In the genomic region with DNA sequence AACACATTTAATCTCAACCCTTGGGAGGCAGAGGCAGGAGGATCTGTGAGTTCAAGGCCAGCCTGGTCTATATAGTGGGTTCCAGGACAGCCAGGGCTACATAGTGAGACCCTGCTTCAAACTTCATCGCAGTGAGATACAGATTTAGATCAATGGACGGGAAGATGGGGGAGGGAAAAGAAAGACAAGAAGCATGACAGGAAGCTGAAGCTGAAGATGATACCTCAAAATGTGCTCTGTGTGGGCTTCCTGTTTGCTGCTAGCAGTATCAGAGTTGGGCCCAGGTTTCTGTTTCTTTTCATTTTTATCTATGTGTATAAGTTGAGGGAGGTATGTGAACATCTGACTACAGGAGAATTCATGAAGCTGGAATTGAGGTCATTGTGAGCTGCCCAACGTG, we compare ENCODE assay signal across 27 mouse cellular contexts. TPM values are rescaled to one million over a fixed set of nuclear protein-coding genes. Genes with fewer than 3 reads are reported as not detected.
A peak's percentile ranks its signal among the peaks of the same experiment; 100 is the strongest.
DNase-seq lines count a peak whose midpoint lies in the region; ATAC-seq lines count a peak whose summit lies in the region.
"Had no signal": no experiment of that assay in that cellular context is flagged by ENCODE, and none has a peak within 500 bp of the region (broad histone marks: within the 10 kb centered on the region; RNA-seq: fewer than 3 reads in every experiment).

No protein-coding gene starts in this region.

- H3K4me3 ChIP-seq in macrophage (ENCODE audit: inconsistent target): no peak overlapping the region
- H3K4me3 ChIP-seq: embryonic facial prominence, embryonic 13.5 days; forebrain, embryonic 12.5 days; heart, adult 2 months; heart, embryonic 15.5 days; hindbrain, embryonic 10.5 days had no signal

- peak; percentile 30 for DNase-seq in heart, adult 11 months
- DNase-seq in heart, postnatal 25 days (ENCODE audit: low spot score): no peak
- DNase-seq in CD4-positive helper T cell, adult 2 months (ENCODE audit: low read depth, low spot score): peak; percentile 70
- DNase-seq in urinary bladder, postnatal 25 days (ENCODE audit: low spot score): no peak
- DNase-seq in left cerebral cortex, adult 18-20 months (ENCODE audit: low spot score in 2 of 2): no peak
- DNase-seq: adrenal gland, postnatal 10 days; B cell, adult 2 months; cerebellum, adult 11-12 months; cerebellum, adult 9-10 months; cerebellum, postnatal 25 days; gastrocnemius, postnatal 10 days; heart, adult 2 months; heart, postnatal 14 days had no signal

- peaks cover 22% of the 10 kb centered on the region for H3K79me2 ChIP-seq in macrophage (ENCODE audit: inconsistent target)

- H3K27ac ChIP-seq in macrophage: peak overlapping the region; percentile 100
- H3K27ac ChIP-seq: embryonic facial prominence, embryonic 13.5 days; forebrain, embryonic 12.5 days; heart, adult 2 months; heart, embryonic 15.5 days; hindbrain, embryonic 10.5 days; hindbrain, embryonic 14.5 days had no signal

- no peaks in the 10 kb centered on the region for H3K36me3 ChIP-seq in macrophage (ENCODE audit: inconsistent target)
- H3K36me3 ChIP-seq: embryonic facial prominence, embryonic 13.5 days; forebrain, embryonic 12.5 days; heart, embryonic 15.5 days; hindbrain, embryonic 10.5 days had no signal

- WGBS in macrophage (ENCODE audit: missing documents): 48% methylated on average over 2 of the region's 3 CpGs

- intact Hi-C loops in heart, postnatal 25 days (cut with DNase I): no loop called here

- ATAC-seq in activated CD4-positive, CD25-positive, alpha-beta regulatory T cell, adult 4 months: peak; percentile 92
- ATAC-seq: forebrain, embryonic 16.5 days had no signal

RNA-seq across cellular contexts. Expression of gene Gpnmb, which starts 22.9 kb away (rescaled TPM):
- under 1 TPM; 0.53 to 0.70 TPM for total RNA-seq in heart, postnatal 25 days (2021)
- polyA plus RNA-seq in activated CD4-positive, CD25-positive, alpha-beta regulatory T cell, adult 4 months (2017; shearing (Covaris generic)): 1 to 10 TPM; 1.6 to 1.9 TPM
- 1,000 to 10,000 TPM; 1,267 to 6,629 (median 3,617) TPM for total RNA-seq in macrophage (2018; cell fraction: chromatin; rRNA removed)
- over 10,000 TPM in 5 of 26 experiments, 1,000 to 10,000 TPM in 21; 4,123 to 12,103 (median 7,089) TPM for total RNA-seq in macrophage (2018; cell fraction: cytosol; rRNA removed)
- over 10,000 TPM in 11 of 26 experiments, 1,000 to 10,000 TPM in 15; 3,188 to 14,258 (median 7,841) TPM for total RNA-seq in macrophage (2018; cell fraction: nucleus; rRNA removed)
- 10,016 to 46,211 TPM (median 10,775 TPM) in 3 replicates for polyA plus RNA-seq in macrophage (2018)
- 1 to 10 TPM; 1.9 to 2.8 TPM for total RNA-seq in left cerebral cortex, adult 18-20 months (2021)

RNA-seq across cellular contexts. Expression of gene Svs1, which starts 26.8 kb away (rescaled TPM):
- total RNA-seq in heart, postnatal 25 days (2021): not detected
- not detected for polyA plus RNA-seq in activated CD4-positive, CD25-positive, alpha-beta regulatory T cell, adult 4 months (2017; shearing (Covaris generic))
- not detected for total RNA-seq in macrophage (2018; cell fraction: chromatin; rRNA removed)
- not detected for total RNA-seq in macrophage (2018; cell fraction: cytosol; rRNA removed)
- not detected for total RNA-seq in macrophage (2018; cell fraction: nucleus; rRNA removed)
- not detected in 3 replicates for polyA plus RNA-seq in macrophage (2018)
- not detected for total RNA-seq in left cerebral cortex, adult 18-20 months (2021)
- total RNA-seq: adrenal gland, postnatal 10 days; ES-E14; gastrocnemius, postnatal 10 days; gastrocnemius, postnatal 4 days; heart, adult 2 months; heart, postnatal 14 days had no signal
- polyA plus RNA-seq: cortical plate, adult 2 months; embryonic facial prominence, embryonic 13.5 days; forebrain, embryonic 12.5 days; forebrain, embryonic 16.5 days; frontal cortex, adult 2 months; heart, adult 2 months; heart, embryonic 11.5 days; heart, embryonic 15.5 days; hindbrain, embryonic 10.5 days; hindbrain, embryonic 14.5 days had no signal

RNA-seq across cellular contexts. Expression of gene Doxl2, which starts 38.7 kb away (rescaled TPM):
- total RNA-seq in heart, postnatal 25 days (2021): not detected
- polyA plus RNA-seq in activated CD4-positive, CD25-positive, alpha-beta regulatory T cell, adult 4 months (2017; shearing (Covaris generic)): under 1 TPM in 1 of 2 experiments, not detected in 1; 0.79 TPM
- total RNA-seq in macrophage (2018; cell fraction: chromatin; rRNA removed): not detected
- not detected for total RNA-seq in macrophage (2018; cell fraction: cytosol; rRNA removed)
- total RNA-seq in macrophage (2018; cell fraction: nucleus; rRNA removed): not detected
- not detected in 3 replicates for polyA plus RNA-seq in macrophage (2018)
- total RNA-seq in left cerebral cortex, adult 18-20 months (2021): not detected
- total RNA-seq: adrenal gland, postnatal 10 days; adrenal gland, postnatal 4 days; gastrocnemius, postnatal 10 days; gastrocnemius, postnatal 4 days; heart, adult 2 months; heart, postnatal 14 days had no signal
- polyA plus RNA-seq: cortical plate, adult 2 months; embryonic facial prominence, embryonic 13.5 days; forebrain, embryonic 12.5 days; forebrain, embryonic 16.5 days; frontal cortex, adult 2 months; heart, adult 2 months; heart, embryonic 11.5 days; heart, embryonic 15.5 days; hindbrain, embryonic 10.5 days; hindbrain, embryonic 14.5 days had no signal

Comparison
In these comparisons a context has a peak if more than half of its experiments do, and no peak if none do; other contexts are left out.
1. DNase-seq: peak in heart, adult 11 months (single experiment) and CD4-positive helper T cell, adult 2 months (single experiment); none in heart, postnatal 25 days (single experiment), urinary bladder, postnatal 25 days (single experiment) and left cerebral cortex, adult 18-20 months (0 of 2).